Mouse (Mus musculus) spleen, adult 2 months (tissue): Measurements from ENCODE around the gene Sema6d.

Experiments
- CTCF ChIP-seq: fragments of 200-500 bp; IDR thresholded peaks from 2 replicates; pipeline ENCODE4 v1.5.1; 2011; ENCODE audit warnings: mild to moderate bottlenecking, inconsistent platforms; ENCODE audit not compliant: insufficient read depth, insufficient read length, insufficient replicate concordance; ENCODE audit errors: extremely low read depth
- POLR2A ChIP-seq: fragments of 200-500 bp; IDR thresholded peaks from 2 replicates; pipeline ENCODE4 v1.6.1; 2011; ENCODE audit warnings: low read depth, low read length, inconsistent platforms

- TF ChIP-seq POLR2A (no peak), CTCF (no peak)
Measured at GRCm38 (mm10) chr2:124573734-124574133, 484.0 kb downstream of the Sema6d start.
